Mouse (Mus musculus): Measurements from ENCODE around the gene Nup88.
"Not testable (repeated sequence)": the region's sequence is repeated elsewhere in the genome, so short reads cannot be mapped to it uniquely, and the experiment has no call there.

GRCm38 (mm10) chr11:70898182-70898581 lies 71.6 kb downstream of the Nup88 start:
- TF ChIP-seq CTCF (IDR thresholded peaks at IDR 0.05; ENCODE audit: low read depth, low read length); POLR2A (IDR thresholded peaks at IDR 0.05; ENCODE audit: insufficient read depth, low read length): not testable (repeated sequence)
